8 mouse cellular contexts compared by ENCODE assay signal in genomic region chr17:12660572-12661260, GRCm38 (mm10). TPM values are rescaled to one million over a fixed set of nuclear protein-coding genes. Genes with fewer than 3 reads are reported as not detected.
A peak's percentile ranks its signal among the peaks of the same experiment; 100 is the strongest.
DNase-seq lines count a peak whose midpoint lies in the region; ATAC-seq lines count a peak whose summit lies in the region.

No protein-coding gene starts in this region.

- WGBS in forebrain, embryonic 14.5 days: 76% methylated on average over 13 of the region's 13 CpGs
- 66% methylated on average over 13 of the region's 13 CpGs for WGBS in lung, embryonic 15.5 days
- WGBS in stomach, embryonic 14.5 days: 66% methylated on average over 13 of the region's 13 CpGs

- no peak overlapping the region for H3K27ac ChIP-seq in forebrain, embryonic 14.5 days (ENCODE audit: low read depth, low read length)
- H3K27ac ChIP-seq in lung, embryonic 15.5 days: no peak overlapping the region
- no peak overlapping the region for H3K27ac ChIP-seq in stomach, embryonic 14.5 days (ENCODE audit: low read length)

- H3K9ac ChIP-seq in forebrain, embryonic 14.5 days (ENCODE audit: low read length): no peak overlapping the region
- H3K9ac ChIP-seq in lung, embryonic 15.5 days: no peak overlapping the region
- H3K9ac ChIP-seq in stomach, embryonic 14.5 days (replicated peaks; ENCODE audit: low read depth, low read length): no peak overlapping the region

- no peak overlapping the region for H3K4me3 ChIP-seq in forebrain, embryonic 14.5 days (ENCODE audit: low read depth, low read length)
- H3K4me3 ChIP-seq in lung, embryonic 15.5 days: no peak overlapping the region
- no peak overlapping the region for H3K4me3 ChIP-seq in stomach, embryonic 14.5 days (ENCODE audit: low read depth, low read length)

- no peaks in the 10 kb centered on the region for H3K4me1 ChIP-seq in forebrain, embryonic 14.5 days (ENCODE audit: control insufficient read depth, insufficient read depth, low read length)
- 0 out of 2 replicates have a peak, but pooled peaks cover 3% of the 10 kb centered on the region for H3K4me1 ChIP-seq in lung, embryonic 15.5 days
- no peaks in the 10 kb centered on the region for H3K4me1 ChIP-seq in stomach, embryonic 14.5 days (ENCODE audit: control insufficient read depth, insufficient read depth, low read length)

- no peaks in the 10 kb centered on the region for H3K9me3 ChIP-seq in forebrain, embryonic 14.5 days (replicated peaks; ENCODE audit: control insufficient read depth, low read length)
- H3K9me3 ChIP-seq in lung, embryonic 15.5 days: no peaks in the 10 kb centered on the region
- H3K9me3 ChIP-seq in stomach, embryonic 14.5 days (ENCODE audit: control insufficient read depth, low read depth, low read length): no peaks in the 10 kb centered on the region

- no peak overlapping the region for H3K4me2 ChIP-seq in forebrain, embryonic 14.5 days (ENCODE audit: low read length)
- H3K4me2 ChIP-seq in lung, embryonic 15.5 days: no peak overlapping the region
- H3K4me2 ChIP-seq in stomach, embryonic 14.5 days (replicated peaks; ENCODE audit: low read depth, low read length): no peak overlapping the region

- peak; percentile 30 for DNase-seq in cerebellum, adult 9-11 months
- no peak for DNase-seq in cerebellum, adult 11-12 months
- DNase-seq in ovary, postnatal 14 days (ENCODE audit: low spot score): peak; percentile 33
- no peak for DNase-seq in ovary, postnatal 36 days (ENCODE audit: low spot score)
- peak; percentile 67 for DNase-seq in forebrain, embryonic 14.5 days (ENCODE audit: low spot score)
- DNase-seq in testis, postnatal 14 days (ENCODE audit: low spot score): no peak

- H3K36me3 ChIP-seq in forebrain, embryonic 14.5 days (ENCODE audit: control insufficient read depth, insufficient read depth, low read length): no peaks in the 10 kb centered on the region
- H3K36me3 ChIP-seq in lung, embryonic 15.5 days: no peaks in the 10 kb centered on the region
- H3K36me3 ChIP-seq in stomach, embryonic 14.5 days (ENCODE audit: control insufficient read depth, insufficient read depth, low read length): no peaks in the 10 kb centered on the region

- no peaks in the 10 kb centered on the region for H3K27me3 ChIP-seq in forebrain, embryonic 14.5 days (replicated peaks; ENCODE audit: control insufficient read depth, insufficient read depth, low read length)
- no peaks in the 10 kb centered on the region for H3K27me3 ChIP-seq in lung, embryonic 15.5 days
- H3K27me3 ChIP-seq in stomach, embryonic 14.5 days (ENCODE audit: control insufficient read depth, insufficient read depth, low read length): no peaks in the 10 kb centered on the region

- peak; percentile 54 for ATAC-seq in forebrain, embryonic 14.5 days
- ATAC-seq in lung, embryonic 15.5 days (ENCODE audit: borderline replicate concordance, extremely low read depth, low FRiP score, low TSS enrichment): 0 out of 2 replicates have a peak, but pooled peaks have one; percentile 32
- peak; percentile 30; the same call in 1 of the 2 replicates for ATAC-seq in stomach, embryonic 14.5 days (ENCODE audit: insufficient number of reproducible peaks, insufficient read depth, low FRiP score, low read depth)

RNA-seq across cellular contexts. Expression of gene Slc22a1, which starts 14.9 kb away (rescaled TPM):
- not detected in 2 replicates for polyA plus RNA-seq in forebrain, embryonic 14.5 days (2014; fragmentation: Nextera tagmentation; extraction: Ambion mirVana)
- polyA plus RNA-seq in lung, embryonic 15.5 days (2015; fragmentation: Nextera tagmentation; extraction: Ambion mirVana): 6.3 and 11.1 TPM in 2 replicates
- 0.90 TPM in 1 of 2 replicates, not detected in the other for polyA plus RNA-seq in stomach, embryonic 14.5 days (2014; fragmentation: Nextera tagmentation; extraction: Ambion mirVana)

Comparison
In these comparisons a context has a peak if more than half of its experiments do, and no peak if none do; other contexts are left out.
1. DNase-seq: peak in cerebellum, adult 9-11 months (single experiment), ovary, postnatal 14 days (single experiment) and forebrain, embryonic 14.5 days (single experiment); none in cerebellum, adult 11-12 months (single experiment), ovary, postnatal 36 days (single experiment) and testis, postnatal 14 days (single experiment).
2. Peak in every context shown above with its lines, with median percentiles within 50 percentile points of each other: ATAC-seq.